Mouse (Mus musculus) right cerebral cortex, adult 18-20 months (tissue): Measurements from ENCODE around the gene Scd1.
A peak's percentile ranks its signal among the peaks of the same experiment; 100 is the strongest.

Experiments used
- DNase-seq: peaks from one replicate; pipeline ENCODE4 v3.0.0; 2022; ENCODE audit warnings: mixed read lengths

Gene Scd1

DNA sequence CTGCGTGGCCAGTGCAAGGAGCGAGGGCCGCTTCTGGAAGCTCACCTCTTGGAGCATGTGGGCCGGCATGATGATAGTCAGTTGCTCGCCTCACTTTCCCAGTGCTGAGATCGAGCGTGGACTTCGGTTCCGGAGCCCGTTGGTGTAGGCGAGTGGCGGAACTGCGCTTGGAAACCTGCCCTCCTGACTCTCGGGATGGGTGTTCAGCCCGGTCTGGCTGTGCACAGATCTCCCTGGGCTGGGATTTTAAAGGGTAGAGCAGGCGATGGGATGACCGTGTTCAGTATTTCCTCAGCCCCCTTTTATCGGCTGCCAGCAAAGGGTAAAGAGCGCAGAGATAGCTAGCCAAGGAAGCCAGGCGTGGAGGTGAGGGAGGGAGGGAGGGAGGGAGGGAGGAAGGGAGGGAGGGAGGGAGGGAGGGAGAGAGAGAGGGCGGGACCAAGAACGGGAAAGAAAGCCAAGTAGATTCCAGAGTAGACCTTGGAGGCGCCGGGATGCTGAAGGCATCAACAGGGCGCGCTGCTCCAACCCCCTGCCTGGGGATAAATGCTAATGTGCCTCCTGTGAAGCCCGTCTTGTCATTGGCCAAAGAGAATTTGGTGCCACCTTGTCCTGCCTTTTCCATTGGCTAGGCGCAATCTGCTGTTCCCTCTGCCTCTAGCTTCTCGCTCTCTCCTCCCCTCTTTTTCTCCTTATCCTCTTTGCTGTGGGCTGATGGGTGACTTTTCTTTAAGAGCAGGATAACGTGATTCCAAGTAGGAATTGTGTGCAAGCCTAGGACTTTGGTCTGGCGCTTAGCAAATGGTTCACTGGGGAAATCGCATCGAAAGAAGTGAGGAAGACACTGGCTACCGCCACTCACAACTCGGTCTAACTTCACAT, at the start of gene Scd1:
Scd1 (minus strand) TSS at position 539 of the 882 bp plus-strand sequence.
- DNase-seq = peak; percentile 85

- DNase-seq = no peak
These were observed 47.7 kb upstream of the Scd1 start for GRCm38 (mm10) chr19:44455356-44455755.

DNA sequence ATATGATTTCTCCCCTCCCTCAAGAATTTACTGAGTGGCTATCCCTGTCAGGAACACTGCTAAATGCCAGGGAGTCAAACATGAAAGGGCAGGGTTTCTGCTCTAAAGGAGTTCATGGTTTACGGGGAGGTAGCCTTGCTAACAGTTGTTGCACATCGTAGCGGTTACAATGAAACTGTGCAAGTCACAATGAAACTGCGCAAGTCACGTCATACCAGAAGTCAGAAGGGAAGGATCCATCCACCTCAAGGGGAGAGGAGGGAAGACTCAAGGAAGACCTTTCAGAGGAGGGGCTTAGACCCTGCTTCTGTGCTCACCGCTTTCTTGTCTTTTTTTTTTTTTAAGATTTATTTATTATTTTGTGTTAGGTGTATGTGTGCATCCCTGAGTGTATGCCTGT, 47.2 kb upstream of the Scd1 start:
- no peak for DNase-seq

DNA sequence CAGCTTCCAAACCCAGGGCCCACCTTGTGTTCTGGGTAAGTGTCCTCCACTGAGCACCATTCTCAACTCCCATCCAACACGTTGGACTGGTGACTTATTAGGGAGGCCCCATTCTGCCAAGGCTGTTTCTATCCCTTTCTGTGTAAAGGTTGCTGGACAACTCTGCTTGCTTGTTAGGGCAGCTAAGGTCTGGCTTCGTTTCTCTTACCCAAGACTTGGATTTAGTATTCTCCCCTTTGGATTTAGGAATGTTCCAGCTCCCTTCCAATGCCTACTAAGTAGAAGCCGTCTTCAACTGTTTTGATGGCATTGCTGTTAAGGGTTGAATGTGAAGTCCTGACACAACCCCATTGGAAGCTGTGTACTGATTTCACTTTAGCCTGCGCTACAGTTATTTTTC, 40.2 kb upstream of the Scd1 start:
- DNase-seq = no peak

GRCm38 (mm10) chr19:44445755-44446154, 38.1 kb upstream of the Scd1 start:
- DNase-seq = no peak

- no peak for DNase-seq
These were observed 31.6 kb upstream of the Scd1 start for GRCm38 (mm10) chr19:44439302-44439701.

- DNase-seq = no peak
These were observed 30.3 kb upstream of the Scd1 start for GRCm38 (mm10) chr19:44437975-44438374.

DNA sequence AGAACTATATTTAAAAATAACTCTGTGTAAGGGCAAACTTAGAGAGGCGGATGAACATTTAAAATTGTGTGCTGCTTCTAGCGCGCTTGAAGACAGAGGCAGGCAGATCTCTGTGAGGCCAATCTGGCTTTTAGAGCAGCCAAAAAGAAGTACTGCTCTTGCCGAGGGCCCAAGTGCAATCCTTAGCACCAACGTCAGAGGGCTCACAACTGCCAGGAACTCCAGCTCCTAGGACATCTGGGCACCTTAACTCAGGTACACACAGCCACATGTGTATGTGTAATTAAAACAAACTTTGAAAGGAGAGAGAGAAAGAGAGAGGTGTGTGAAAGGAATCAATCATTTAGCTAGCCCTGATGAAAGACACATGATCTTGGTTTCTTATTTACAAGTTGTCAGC, 24.4 kb upstream of the Scd1 start:
- no peak for DNase-seq

- DNase-seq = no peak
These were observed 20.0 kb upstream of the Scd1 start for GRCm38 (mm10) chr19:44427721-44428120.

GRCm38 (mm10) chr19:44422051-44422631, 14.5 kb upstream of the Scd1 start:
- no peak for DNase-seq

DNA sequence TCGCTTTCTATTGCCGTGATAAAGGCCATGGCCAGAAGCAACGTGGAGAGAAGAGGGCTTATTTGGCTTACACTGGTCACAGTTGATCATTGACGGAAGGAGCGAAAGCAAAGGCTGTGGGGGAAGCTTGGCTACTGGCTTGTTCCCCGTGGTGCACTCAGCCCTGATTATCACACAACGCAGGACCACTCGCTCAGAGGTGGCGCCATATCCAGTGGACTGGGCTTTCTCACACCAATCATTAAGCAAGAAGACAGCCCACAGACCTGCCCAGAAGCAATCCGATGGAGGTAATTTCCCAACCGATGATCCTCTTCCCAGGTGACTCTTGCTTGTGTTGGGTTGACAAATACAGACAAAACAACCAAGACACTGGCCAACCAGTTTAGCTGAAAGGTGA, 11.9 kb upstream of the Scd1 start:
- DNase-seq = no peak

DNA sequence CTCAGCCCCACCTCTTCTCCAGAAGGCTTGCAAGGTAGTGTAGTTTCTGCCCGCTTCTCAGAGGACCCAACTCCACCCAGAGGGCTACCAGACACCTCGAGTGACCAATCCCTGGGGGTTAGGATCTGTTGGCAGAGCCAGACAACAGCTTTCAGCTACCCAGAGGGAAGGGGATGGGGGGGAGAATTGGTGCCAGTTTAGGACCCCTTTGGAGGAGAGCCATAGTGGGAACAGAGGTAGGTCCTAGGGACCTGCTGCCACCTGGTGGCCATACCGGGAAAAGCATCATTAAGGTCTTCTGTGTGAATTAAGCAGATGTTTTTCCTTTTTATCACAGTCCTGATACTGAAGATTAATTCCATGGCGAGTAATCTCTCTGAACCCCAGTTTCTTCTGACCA, 11.3 kb upstream of the Scd1 start:
- DNase-seq = peak; percentile 60

- no peak for DNase-seq
These were observed 10.9 kb upstream of the Scd1 start for GRCm38 (mm10) chr19:44418544-44418943.

GRCm38 (mm10) chr19:44418061-44418460, 10.4 kb upstream of the Scd1 start:
- DNase-seq = no peak

DNA sequence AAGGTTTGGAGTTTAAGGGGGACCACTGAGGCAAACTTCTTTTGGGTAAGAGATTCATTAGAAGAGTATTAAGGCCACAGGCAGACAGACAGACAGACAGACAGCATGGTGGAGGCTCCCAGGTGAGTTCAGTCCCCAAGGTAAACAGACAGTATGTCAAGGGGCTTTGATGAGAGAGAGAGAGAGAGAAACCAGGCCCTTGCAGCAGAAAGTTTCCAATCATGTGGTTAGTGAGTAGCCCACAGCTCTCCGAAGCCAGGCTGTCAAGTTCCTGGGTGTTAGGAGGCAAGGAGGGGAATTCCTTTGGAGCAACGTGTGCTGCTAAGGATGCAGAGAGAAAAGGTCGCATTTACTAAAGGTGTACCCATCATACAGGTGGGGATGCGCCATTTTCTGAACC, 9.8 kb upstream of the Scd1 start:
- no peak for DNase-seq

DNA sequence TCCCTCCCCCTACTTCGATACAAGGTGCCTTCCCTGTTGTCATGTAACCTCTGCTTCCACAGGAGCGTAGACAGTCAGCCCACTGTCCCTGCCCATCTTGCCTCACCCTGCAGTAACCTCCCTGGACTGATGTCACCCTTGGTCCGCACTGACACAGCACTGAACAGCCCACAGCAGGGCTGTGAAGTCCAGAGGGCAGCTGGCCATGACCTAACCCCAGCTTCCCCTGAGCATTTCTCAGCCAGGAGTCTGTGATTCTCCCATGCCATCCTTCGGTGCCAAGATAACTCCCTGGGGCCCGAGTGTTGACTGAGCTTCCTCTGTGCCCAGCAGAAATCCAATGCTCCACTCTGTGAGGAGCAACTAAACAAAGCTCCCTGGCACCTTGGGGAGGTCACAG, 8.6 kb upstream of the Scd1 start:
- DNase-seq = no peak

- no peak for DNase-seq
These were observed 7.8 kb upstream of the Scd1 start for GRCm38 (mm10) chr19:44415464-44415863.

DNA sequence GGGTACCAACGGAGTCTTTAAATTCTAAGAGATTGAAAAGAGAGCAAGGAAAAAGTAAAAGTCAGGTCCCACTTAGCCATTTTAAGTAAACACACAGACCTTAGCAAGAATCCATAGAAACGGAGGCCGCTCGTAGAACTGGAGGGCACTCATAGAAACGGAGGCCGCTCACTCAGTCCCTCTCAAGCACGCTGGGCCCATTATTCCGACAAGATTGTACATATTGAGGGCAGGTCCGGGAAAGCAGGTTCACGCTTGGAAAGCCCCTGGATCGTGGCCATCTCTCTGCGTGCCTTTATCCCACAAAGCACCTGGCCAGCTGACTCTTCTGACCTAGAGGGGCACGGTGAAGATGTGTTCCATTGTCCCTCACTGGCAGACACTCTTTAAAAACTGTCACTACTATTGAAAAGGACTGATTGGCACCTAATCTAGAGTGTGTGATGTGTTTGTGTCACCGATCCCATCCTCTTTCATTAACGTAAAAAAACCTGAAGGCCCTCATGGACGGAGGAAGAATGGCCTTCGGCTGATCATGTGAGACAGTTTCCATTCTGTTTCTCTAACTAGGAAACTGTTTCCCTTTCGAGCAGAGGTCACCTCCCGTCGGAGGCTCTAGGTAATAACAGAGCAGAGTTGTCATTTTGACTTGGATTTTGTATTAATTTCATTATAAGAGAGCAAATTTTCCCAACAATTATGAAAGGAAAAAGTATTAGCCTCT, 2.8 kb upstream of the Scd1 start:
- no peak for DNase-seq

DNA sequence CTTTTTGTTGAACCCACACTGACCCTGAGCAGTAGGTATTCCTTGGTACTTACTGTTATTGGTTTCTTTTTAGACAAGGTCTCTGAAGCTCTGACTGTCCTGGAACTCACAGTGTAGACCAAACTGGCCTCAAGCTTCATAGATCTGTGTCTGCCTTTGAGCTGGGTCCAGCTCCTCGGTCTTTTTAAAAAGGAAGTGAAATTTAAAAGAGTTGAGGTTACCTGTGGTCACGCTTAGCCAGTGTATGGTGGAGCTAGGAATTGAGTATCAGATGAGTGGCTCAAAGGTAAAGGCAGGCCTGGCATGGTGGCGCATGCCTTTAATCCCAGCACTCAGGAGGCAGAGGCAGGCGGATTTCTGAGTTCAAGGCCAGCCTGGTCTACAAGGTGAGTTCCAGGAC, 916 bp upstream of the Scd1 start:
- no peak for DNase-seq

GRCm38 (mm10) chr19:44408223-44408545, 505 bp upstream of the Scd1 start:
- DNase-seq = peak; percentile 59

GRCm38 (mm10) chr19:44403546-44403945, 4.1 kb downstream of the Scd1 start:
- DNase-seq = no peak

DNA sequence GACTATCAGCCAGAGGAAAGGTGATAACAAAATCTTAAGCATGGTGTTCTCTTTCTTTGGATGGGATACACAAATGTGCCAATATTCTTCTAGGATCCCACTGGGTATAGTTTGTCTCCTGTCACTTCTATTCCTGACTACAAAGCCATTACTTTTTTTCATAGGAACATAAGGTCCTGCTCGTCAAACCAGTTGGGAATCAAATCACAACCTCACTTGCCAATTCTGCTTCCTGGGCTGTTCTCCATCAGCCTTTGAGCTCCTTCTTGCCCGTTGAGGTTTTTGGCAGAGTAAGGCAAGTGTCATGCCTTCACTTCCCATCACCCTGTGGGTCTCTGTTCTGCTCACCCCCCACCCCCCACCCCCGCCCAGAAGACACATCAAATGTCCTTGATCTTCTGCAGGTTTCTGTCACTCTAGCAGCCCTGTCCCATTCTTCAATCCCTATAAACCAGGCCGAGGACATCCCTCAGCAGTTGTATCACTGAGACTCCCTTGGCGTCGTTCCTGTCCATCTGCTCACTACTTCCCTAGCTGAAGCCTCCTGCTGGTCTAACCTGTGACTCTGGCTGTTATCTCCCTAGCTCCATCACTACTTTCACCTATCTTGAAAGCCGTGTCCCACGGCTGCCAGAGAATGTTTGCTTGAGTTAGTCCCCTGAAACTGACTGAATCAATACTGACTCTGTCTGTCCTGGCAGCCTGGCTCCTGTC, 7.0 kb downstream of the Scd1 start:
- no peak for DNase-seq

DNA sequence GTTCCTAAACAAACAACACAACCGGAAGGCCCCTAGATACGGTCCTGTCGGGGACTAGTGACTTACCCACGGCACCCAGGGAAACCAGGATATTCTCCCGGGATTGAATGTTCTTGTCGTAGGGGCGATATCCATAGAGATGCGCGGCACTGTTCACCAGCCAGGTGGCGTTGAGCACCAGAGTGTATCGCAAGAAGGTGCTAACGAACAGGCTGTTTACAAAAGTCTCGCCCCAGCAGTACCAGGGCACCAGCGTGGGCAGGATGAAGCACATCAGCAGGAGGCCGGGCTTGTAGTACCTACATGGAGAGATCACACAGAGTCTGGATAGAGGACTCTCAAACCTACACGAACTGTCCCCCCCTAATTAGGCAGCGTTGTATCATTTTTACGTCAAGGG, 7.6 kb downstream of the Scd1 start:
- DNase-seq = no peak
